Mouse (Mus musculus): ENCODE measurements around the gene Mief2. TPM values are rescaled to one million over a fixed set of nuclear protein-coding genes. Genes with fewer than 3 reads are reported as not detected.

Gene Mief2
- total and polyA plus RNA-seq, 2 experiments from 2014 or later: 26.5 to 35.7 TPM

DNA sequence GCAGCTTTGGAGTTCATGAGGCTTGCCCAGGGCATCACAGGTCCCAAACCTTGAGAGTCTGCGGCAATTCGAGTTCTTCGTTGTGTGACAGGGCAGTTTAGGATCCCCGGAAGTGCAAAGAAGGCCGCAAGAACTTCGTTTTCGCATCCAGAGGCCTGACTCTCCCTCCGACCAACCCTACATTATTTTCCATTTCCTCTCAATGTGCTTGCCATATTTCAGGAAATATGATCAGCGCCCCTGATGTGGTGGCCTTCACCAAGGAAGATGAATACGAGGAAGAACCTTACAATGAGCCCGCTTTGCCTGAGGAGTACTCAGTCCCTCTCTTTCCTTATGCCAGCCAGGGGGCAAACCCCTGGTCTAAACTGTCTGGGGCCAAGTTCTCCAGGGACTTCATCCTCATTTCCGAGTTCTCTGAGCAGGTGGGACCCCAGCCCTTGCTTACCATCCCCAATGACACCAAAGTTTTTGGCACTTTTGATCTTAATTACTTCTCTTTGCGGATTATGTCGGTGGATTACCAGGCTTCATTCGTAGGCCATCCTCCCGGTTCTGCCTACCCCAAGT, 49.7 kb downstream of the Mief2 start:
- 30% methylated on average over 16 of the region's 16 CpGs for WGBS
- Histone ChIP-seq H3K27me3 (ENCODE audit: insufficient read depth, low read length) (no peaks in the 10 kb centered on the region), H3K4me2 (ENCODE audit: low read depth) (peak overlapping the region; percentile 83), H3K9ac (peak overlapping the region; percentile 77), H3K36me3 (ENCODE audit: insufficient read depth) (0 out of 2 replicates have a peak, but pooled peaks cover 3% of the 10 kb centered on the region), H3K4me3 (ENCODE audit: low read depth, low read length) (peak overlapping the region; percentile 92), H3K27ac (ENCODE audit: low read depth, low read length) (peak overlapping the region; percentile 83), H3K4me1 (ENCODE audit: insufficient read depth) (peaks cover 38% of the 10 kb centered on the region), H3K9me3 (ENCODE audit: low read length) (no peaks in the 10 kb centered on the region)
- ATAC-seq: no peak
- no peak for DNase-seq
- TF ChIP-seq CTCF (IDR thresholded peaks at IDR 0.05; ENCODE audit: low read depth): no peak

- TF ChIP-seq CTCF (IDR thresholded peaks at IDR 0.05; ENCODE audit: low read depth): no peak
- H3K27ac ChIP-seq (ENCODE audit: low read depth, low read length): no peak overlapping the region
- H3K9me3 ChIP-seq (ENCODE audit: low read length): no peaks in the 10 kb centered on the region
- H3K36me3 ChIP-seq (ENCODE audit: insufficient read depth): peaks cover 16% of the 10 kb centered on the region
- no peaks in the 10 kb centered on the region for H3K27me3 ChIP-seq (ENCODE audit: insufficient read depth, low read length)
- H3K4me3 ChIP-seq (ENCODE audit: low read depth, low read length): no peak overlapping the region
- whole genome bisulfite sequencing: 92% methylated on average over 10 of the region's 10 CpGs
- peak overlapping the region; percentile 31; the same call in 1 of the 2 replicates for H3K4me2 ChIP-seq (ENCODE audit: low read depth)
- H3K4me1 ChIP-seq (ENCODE audit: insufficient read depth): peaks cover 38% of the 10 kb centered on the region
- H3K9ac ChIP-seq: no peak overlapping the region
- ATAC-seq (no peak), DNase-seq (no peak)
Observed at GRCm38 (mm10) chr11:60779673-60780189, 51.5 kb downstream of the Mief2 start.

Small RNA genes within 50 kb of the gene (microRNA-seq; reads per million reads assigned to microRNA genes)
- gene Mir5100: 0.98 to 2.3 reads per million in 2 experiments

Other genes with a start within 250 kb of the Mief2 start
- 28.3 and 32.8 TPM in 2 replicates for gene Alkbh5, start 192.0 kb upstream of the Mief2 start, total RNA-seq (2014; rRNA removed)
- 14.2 and 21.8 TPM in 2 replicates for gene Alkbh5, start 192.0 kb upstream of the Mief2 start, polyA plus RNA-seq (2015; fragmentation: Nextera tagmentation; extraction: Ambion mirVana)
- 27.8 and 32.2 TPM in 2 replicates for gene Llgl1, start 28.7 kb upstream of the Mief2 start, total RNA-seq (2014; rRNA removed)
- gene Llgl1, start 28.7 kb upstream of the Mief2 start, polyA plus RNA-seq (2015; fragmentation: Nextera tagmentation; extraction: Ambion mirVana): 25.3 and 30.1 TPM in 2 replicates
- 80.7 and 104 TPM in 2 replicates for gene Flii, start 1.1 kb upstream of the Mief2 start, total RNA-seq (2014; rRNA removed)
- gene Flii, start 1.1 kb upstream of the Mief2 start, polyA plus RNA-seq (2015; fragmentation: Nextera tagmentation; extraction: Ambion mirVana): 31.7 and 37.4 TPM in 2 replicates
- gene Top3a, start 49.0 kb downstream of the Mief2 start, total RNA-seq (2014; rRNA removed): 9.2 and 11.5 TPM in 2 replicates
- gene Top3a, start 49.0 kb downstream of the Mief2 start, polyA plus RNA-seq (2015; fragmentation: Nextera tagmentation; extraction: Ambion mirVana): 2.8 and 3.9 TPM in 2 replicates
- gene Smcr8, start 49.1 kb downstream of the Mief2 start, total RNA-seq (2014; rRNA removed): 11.4 and 15.4 TPM in 2 replicates
- gene Smcr8, start 49.1 kb downstream of the Mief2 start, polyA plus RNA-seq (2015; fragmentation: Nextera tagmentation; extraction: Ambion mirVana): 2.6 and 3.2 TPM in 2 replicates
- 6.0 and 6.4 TPM in 2 replicates for gene Shmt1, start 83.3 kb downstream of the Mief2 start, total RNA-seq (2014; rRNA removed)
- 7.5 and 7.7 TPM in 2 replicates for gene Shmt1, start 83.3 kb downstream of the Mief2 start, polyA plus RNA-seq (2015; fragmentation: Nextera tagmentation; extraction: Ambion mirVana)
- 29.1 and 38.2 TPM in 2 replicates for gene Dhrs7b, start 102.2 kb downstream of the Mief2 start, total RNA-seq (2014; rRNA removed)
- 30.9 and 34.6 TPM in 2 replicates for gene Dhrs7b, start 102.2 kb downstream of the Mief2 start, polyA plus RNA-seq (2015; fragmentation: Nextera tagmentation; extraction: Ambion mirVana)
- gene Tmem11, start 150.9 kb downstream of the Mief2 start, total RNA-seq (2014; rRNA removed): 45.1 and 48.7 TPM in 2 replicates
- gene Tmem11, start 150.9 kb downstream of the Mief2 start, polyA plus RNA-seq (2015; fragmentation: Nextera tagmentation; extraction: Ambion mirVana): 57.2 and 58.5 TPM in 2 replicates
- 19.2 and 29.7 TPM in 2 replicates for gene Natd1, start 186.4 kb downstream of the Mief2 start, total RNA-seq (2014; rRNA removed)
- gene Natd1, start 186.4 kb downstream of the Mief2 start, polyA plus RNA-seq (2015; fragmentation: Nextera tagmentation; extraction: Ambion mirVana): 17.2 and 18.1 TPM in 2 replicates
- gene Map2k3, start 203.6 kb downstream of the Mief2 start, total RNA-seq (2014; rRNA removed): 10.6 and 14.8 TPM in 2 replicates
- gene Map2k3, start 203.6 kb downstream of the Mief2 start, polyA plus RNA-seq (2015; fragmentation: Nextera tagmentation; extraction: Ambion mirVana): 17.6 and 20.5 TPM in 2 replicates